Mouse (Mus musculus) cerebellum, postnatal 25 days (tissue): ENCODE measurements at regions not wholly inside any gene's neighbourhood (a gene's known extent, or its start where the extent isn't known, plus 50 kb on each side); places are given as distances from the start of the nearest gene placed in this dataset.

ENCODE experiments used
- DNase-seq, 2 experiments: peaks; one replicate each; pipeline ENCODE4 v3.0.0; 2021; ENCODE audit warnings: mixed read lengths in 2 of 2

DNA sequence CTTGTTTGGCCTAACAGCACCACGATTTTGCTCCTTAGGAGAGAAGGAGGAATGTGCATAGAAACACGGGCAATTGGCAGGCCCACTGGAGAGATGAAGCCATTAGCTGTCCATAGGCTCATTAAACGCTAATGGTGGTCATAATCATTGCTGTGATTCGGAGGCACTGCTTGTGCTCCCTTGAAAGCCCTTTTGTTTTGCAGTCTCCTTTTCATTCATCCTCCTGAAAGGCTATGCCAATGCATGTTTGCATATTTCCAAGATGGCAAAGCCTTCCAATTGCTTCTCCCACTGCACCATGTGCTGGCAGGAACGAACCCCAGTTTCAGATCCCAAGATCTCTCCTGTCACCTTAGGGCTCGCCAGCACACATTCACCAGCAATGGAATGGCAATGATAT lies 322.9 kb upstream of the Adgrl2 start:
- DNase-seq = no peak

GRCm38 (mm10) chr3:149311576-149311975 lies 321.2 kb upstream of the Adgrl2 start:
- no peak for DNase-seq

GRCm38 (mm10) chr3:149306709-149307108 lies 316.4 kb upstream of the Adgrl2 start:
- DNase-seq = no peak

- no peak for DNase-seq
Measured at GRCm38 (mm10) chr3:149306291-149306690, 315.9 kb upstream of the Adgrl2 start.

DNA sequence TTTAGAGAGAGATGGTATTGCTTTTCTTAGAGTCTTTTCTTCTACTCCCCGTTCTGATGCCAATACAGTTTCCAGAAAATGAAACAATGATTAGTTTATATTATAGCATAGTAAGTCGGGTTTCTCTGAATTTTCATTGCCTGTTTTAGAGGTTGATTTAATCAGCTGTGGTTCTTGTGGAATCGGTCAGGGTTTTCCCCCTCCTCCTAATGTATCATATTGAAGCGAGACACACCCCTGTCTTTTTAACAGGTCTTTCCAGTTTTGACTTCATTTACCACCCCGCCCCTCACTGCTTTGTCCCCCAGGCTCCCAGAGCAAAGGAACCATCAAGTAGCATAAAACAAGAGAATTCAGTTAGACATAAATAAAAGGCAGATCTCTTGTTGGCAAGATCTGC lies 315.1 kb upstream of the Adgrl2 start:
- no peak for DNase-seq

GRCm38 (mm10) chr3:149305011-149305413 lies 314.7 kb upstream of the Adgrl2 start:
- no peak for DNase-seq

GRCm38 (mm10) chr3:149303418-149303817 lies 313.1 kb upstream of the Adgrl2 start:
- DNase-seq = no peak

DNA sequence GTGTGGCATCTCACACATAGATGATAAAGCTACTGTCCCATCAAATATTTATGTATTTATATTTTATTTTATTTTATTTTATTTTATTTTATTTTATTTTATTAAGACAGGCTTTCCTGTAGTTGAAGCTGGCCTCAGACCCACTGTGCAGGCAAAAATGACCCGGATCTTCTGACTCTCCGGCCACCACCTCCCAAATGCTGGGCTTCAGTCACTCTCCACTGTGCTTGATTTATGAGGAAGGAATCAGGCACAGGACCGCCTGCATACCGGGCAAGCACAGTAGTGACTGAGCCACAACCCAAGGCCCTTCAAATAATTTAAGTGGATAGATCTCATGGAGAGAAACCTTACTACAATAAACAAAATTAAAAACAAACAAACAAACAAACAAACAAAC lies 309.6 kb upstream of the Adgrl2 start:
- no peak for DNase-seq

DNA sequence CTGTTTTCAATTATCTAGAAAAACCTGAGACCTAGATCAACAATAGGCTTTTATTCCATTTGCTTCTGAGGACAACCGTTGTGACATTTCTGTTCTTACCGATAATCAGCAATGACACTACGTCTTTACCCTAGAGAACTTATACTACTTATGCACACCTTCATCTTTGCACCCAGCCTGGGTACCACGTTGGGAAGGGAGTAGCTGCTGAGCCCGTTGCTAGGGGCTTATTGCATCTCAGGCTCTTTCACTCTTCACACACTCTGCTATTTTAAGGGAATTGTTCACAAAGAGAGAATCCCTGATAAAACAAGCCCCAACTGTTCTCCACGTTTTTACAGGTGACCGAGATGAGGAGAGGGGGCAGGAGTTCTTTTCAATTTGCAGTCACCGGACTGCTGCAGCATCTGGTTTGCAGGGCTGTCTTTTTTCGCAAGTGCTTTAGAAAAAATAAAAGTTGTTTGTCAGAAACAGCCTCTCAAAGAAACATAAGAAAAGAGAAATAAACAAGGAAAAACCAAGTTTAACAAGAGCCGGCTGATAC lies 306.1 kb upstream of the Adgrl2 start:
- DNase-seq = no peak

GRCm38 (mm10) chr3:149295942-149296341 lies 305.6 kb upstream of the Adgrl2 start:
- DNase-seq = no peak

- no peak for DNase-seq
Measured at GRCm38 (mm10) chr3:149295257-149295831, 305.0 kb upstream of the Adgrl2 start.

DNA sequence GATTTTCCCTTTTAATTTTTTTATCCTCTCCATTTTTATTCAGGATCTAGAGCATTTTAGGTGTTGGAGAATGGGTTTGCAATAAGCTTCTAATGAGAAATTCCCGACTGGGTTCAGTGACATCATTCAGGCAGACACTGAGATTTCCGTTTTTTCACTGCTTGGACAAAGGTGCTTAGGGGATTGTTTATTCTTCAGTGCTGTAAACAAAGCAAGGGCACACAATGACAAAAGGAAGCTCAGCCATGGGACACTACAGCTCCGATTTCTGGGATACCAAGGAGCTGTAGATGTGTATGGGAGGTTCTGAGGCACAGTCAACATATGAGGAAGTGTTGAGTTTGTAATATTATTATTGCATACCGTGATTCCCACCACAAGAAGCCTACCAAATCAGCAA lies 304.1 kb upstream of the Adgrl2 start:
- DNase-seq = no peak

DNA sequence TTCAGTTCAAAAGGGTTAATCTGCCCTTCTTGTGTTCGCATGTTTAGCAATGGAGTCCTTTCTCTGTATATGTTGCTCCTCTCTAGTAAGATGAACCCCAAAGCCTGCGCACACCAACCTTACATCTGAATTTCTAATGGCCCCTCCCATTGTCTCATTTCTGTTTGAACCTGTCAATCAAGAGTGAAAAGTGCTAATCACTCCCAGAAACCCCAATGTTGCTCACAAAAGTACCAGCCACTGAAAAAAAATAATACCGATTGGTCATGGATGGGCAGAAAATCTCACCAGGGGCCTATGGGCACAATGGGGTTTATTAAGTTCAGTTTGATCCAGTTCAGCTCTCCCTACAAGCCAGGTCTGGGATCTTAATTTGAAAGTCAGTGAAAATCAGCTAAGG lies 302.1 kb upstream of the Adgrl2 start:
- no peak for DNase-seq

DNA sequence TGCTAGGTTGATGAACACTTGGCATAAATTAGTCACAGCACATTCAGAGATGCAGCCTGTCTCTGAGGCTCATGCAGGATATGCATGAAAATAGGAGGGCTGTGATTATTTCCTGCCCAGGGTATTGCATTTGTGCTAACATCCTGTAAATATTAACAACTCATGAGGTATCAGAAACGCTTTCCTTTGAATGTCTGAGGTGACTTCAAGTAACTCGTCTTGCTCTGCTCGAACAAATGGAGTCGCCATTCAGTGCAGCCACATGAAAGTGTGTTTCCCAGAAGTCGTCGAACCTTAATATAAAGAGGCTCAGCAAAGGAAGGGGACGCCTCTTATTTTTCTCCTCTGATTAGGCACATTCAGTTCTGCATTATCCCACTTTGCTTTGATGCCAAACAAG lies 301.1 kb upstream of the Adgrl2 start:
- no peak for DNase-seq

DNA sequence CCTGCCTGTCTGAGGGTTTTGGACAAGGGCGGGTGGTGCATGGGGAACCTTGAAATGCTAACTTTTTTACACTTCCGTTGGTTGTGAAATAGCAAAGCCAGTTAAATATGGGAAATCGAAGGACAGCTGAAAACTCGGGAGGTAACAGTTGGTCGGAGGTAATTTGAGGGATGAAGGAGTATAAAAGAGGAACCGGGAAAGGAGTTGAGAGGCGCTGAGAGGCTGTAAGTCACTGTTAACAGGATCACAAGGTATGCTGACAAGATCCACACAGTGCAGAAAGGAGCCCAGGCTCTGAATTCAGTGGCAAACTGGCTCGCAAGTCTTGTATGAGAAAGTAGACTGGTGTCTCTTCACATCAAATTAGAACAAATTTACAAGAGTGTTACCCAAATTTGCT lies 299.9 kb upstream of the Adgrl2 start:
- DNase-seq = no peak

- no peak for DNase-seq
Measured at GRCm38 (mm10) chr3:149287080-149287479, 296.7 kb upstream of the Adgrl2 start.

- no peak for DNase-seq
Measured at GRCm38 (mm10) chr3:149284976-149285375, 294.6 kb upstream of the Adgrl2 start.

DNA sequence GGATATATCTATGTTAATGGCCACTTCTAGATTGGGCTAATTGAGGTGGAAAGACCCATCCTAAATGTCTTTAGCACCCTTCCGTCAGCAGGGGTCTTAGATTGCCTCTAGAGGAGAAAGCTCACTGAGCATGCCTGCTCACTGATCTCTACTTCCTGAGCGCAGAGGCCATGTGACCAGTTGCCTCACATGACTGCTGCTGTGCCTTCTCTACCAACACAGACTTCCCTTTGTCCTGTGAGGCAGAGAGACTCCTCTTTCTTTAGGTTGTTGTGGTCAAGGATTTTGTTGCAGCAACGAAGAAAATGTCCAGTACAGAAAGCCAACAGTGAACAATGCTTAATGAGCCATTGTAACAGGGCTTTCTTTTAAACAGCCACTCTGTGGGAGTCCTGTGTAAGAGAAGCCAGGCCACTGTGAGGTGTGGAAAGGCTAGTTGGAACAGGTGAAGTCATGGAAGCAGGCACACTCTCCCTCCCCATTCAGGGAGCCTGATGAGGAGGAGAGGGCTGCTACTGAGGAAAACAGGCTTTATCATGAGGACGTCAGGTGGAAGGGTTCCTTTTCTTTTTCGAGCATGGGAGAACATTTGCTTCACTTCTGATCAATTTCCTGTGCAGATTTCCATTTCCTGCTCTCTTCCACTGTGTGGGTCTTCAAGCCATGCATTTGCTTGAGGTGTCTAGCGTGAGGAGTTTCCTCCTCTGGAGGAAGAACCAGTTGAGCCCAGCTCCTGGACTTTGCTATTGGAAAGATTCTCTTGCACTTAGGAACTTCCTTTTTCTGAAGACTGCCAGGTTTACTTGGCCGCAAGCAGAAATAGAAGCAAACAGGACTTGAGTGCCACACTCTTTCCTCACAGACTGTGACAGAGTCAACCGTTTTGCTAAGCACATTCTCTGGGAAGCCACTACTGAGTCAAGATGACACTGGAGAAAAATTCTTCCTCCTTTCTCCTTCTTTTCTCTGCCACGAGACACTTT lies 290.7 kb upstream of the Adgrl2 start:
- no peak for DNase-seq

DNA sequence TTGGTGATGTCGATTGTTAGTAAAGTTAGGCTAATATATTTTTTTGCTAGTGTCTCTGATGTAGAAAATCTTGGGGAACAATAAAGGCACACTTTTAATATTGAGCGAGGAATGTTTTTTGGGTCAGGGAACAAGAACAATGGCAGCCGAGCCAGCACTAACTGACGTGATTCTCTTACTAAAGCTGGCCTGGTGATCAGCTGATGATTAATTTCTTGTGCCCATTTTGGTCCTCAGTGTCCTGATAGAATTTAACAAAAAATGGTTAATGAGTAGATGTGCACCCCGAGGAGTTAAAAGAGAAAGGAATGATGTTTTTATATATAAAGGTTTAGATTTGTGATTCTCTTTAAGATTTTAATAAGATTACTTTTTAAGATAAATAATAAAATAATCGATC lies 289.0 kb upstream of the Adgrl2 start:
- no peak for DNase-seq

- no peak for DNase-seq
Measured at GRCm38 (mm10) chr3:149277812-149278211, 287.5 kb upstream of the Adgrl2 start.

- no peak for DNase-seq
Measured at GRCm38 (mm10) chr3:149275478-149276132, 285.2 kb upstream of the Adgrl2 start.

DNA sequence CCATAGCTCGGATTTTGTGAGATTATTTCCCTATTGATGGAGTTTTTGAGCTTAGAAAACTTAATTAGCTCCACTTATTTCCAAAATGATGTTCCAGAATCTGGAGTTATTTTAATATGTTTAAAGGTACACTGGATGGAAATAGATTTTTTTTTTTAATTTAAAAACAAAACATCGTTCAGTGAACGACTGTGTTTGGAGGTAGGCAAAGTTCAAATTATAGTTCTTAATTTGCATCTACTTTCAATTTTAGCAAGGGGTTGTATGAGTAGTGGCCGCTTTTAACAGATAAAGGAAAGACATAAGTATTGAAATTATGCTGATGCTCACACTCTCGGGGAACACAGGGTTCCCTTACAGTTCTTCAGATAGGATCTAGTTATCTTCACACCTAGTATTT lies 284.6 kb upstream of the Adgrl2 start:
- no peak for DNase-seq

GRCm38 (mm10) chr3:149273993-149274692 lies 283.8 kb upstream of the Adgrl2 start:
- no peak for DNase-seq
